Mouse (Mus musculus) lung, adult 2 months (tissue): ENCODE data around the gene Ak1.

Source experiments
- CTCF ChIP-seq: fragments of 200-500 bp; IDR thresholded peaks from 2 replicates; pipeline ENCODE4 v1.5.1; 2011; ENCODE audit warnings: mild to moderate bottlenecking, low read length, control low read depth; ENCODE audit not compliant: insufficient read depth
- POLR2A ChIP-seq: fragments of 200-500 bp; IDR thresholded peaks from 2 replicates; pipeline ENCODE4 v1.6.1; 2011; ENCODE audit warnings: low read depth, mild to moderate bottlenecking, control low read depth, low read length, borderline replicate concordance; ENCODE audit errors: extremely low read depth

GRCm38 (mm10) chr2:32671907-32672595 is 50.5 kb downstream of the Ak1 start:
- TF ChIP-seq CTCF (no peak), POLR2A (no peak)
